Mouse (Mus musculus) activated CD4-positive, CD25-positive, alpha-beta regulatory T cell, adult 9 weeks (primary cell): ENCODE measurements around the gene Vmn2r13. TPM values are rescaled to one million over a fixed set of nuclear protein-coding genes. Genes with fewer than 3 reads are reported as not detected.

ENCODE experiments used
- polyA plus RNA-seq: library from polyadenylated mRNA; unstranded; fragments of 100-300 nt; shearing (Covaris generic); gene quantifications from one replicate; pipeline ENCODE4 v1.2.1, GENCODE M21; 2017

The Vmn2r13 gene
- polyA plus RNA-seq: not detected

GRCm38 (mm10) chr5:109192099-109192498, at the start of gene Vmn2r13:
TSS of gene Vmn2r13 (minus strand) at chr5:109192199.

GRCm38 (mm10) chr5:109224608-109225007, 32.6 kb upstream of the Vmn2r13 start, which contains the start of gene Vmn2r14:
TSS of gene Vmn2r14 (minus strand) at chr5:109224708.

Other genes with a start within 250 kb of the Vmn2r13 start
- not detected for gene Vmn2r10, start 185.7 kb downstream of the Vmn2r13 start, polyA plus RNA-seq
- gene Vmn2r11, start 132.6 kb downstream of the Vmn2r13 start, polyA plus RNA-seq: 0.26 TPM
- not detected for gene Vmn2r12, start 94.2 kb downstream of the Vmn2r13 start, polyA plus RNA-seq
- gene Vmn2r14, start 32.5 kb upstream of the Vmn2r13 start, polyA plus RNA-seq: not detected
- gene Vmn2r15, start 105.4 kb upstream of the Vmn2r13 start, polyA plus RNA-seq: not detected
- gene Vmn2r16, start 138.0 kb upstream of the Vmn2r13 start, polyA plus RNA-seq: not detected
- not detected for gene Vmn2r17, start 227.5 kb upstream of the Vmn2r13 start, polyA plus RNA-seq